Mouse (Mus musculus): Measurements from ENCODE around the gene Dhrs1.
A peak's percentile ranks its signal among the peaks of the same experiment; 100 is the strongest.

The Dhrs1 gene

GRCm38 (mm10) chr14:55745180-55745860, at the start of gene Dhrs1, which contains the start of gene Nop9:
Gene Dhrs1 (minus strand): TSS chr14:55745690.
Gene Nop9 (plus strand): TSS chr14:55745693.
- peak; percentile 88 to 91 for DNase-seq (ENCODE audit: low spot score in 2 of 2)

DNA sequence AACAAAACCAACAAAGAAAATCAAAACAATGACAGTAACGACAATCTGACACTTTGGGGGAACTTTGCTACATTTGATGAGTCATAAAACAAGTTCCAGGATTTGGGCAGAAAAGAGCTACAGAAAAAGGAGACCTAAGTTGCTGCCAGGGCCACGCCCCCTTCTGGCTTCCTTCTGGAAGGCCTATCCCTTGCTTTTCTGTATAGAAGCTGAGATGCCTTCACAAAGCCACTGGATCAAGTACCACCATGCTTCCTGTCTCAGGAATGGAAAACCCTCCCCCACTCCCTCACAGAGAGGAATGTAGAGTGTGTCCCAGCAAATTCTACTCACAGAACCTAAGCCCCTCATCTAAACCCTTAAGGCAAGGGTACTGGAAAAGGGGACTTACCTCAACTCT, 48.5 kb upstream of the Dhrs1 start:
- peak in 1 of 2 experiments; percentile 22 for DNase-seq (ENCODE audit: low spot score in 2 of 2)

DNA sequence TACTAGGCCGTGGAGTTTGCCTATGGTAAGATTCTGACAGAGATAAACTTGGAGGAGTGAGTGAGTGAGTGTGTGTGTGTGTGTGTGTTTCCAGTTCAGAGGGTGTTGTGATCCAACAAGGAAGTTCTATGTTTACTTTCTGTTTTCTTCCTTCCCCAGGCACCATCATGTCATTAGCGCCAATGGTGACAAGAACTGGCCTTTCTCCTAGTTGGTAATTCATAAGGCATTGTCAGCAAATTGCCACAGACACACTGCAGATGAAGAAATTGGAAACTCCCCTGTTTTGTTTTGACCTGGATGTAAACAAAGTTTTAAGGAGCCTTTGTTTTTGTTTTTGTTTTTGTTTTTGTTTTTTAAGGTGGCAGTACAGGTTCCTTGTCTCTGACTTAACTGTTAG, 48.0 kb upstream of the Dhrs1 start:
- no peak for DNase-seq (ENCODE audit: low spot score in 2 of 2)

- peak; percentile 62 to 63 for DNase-seq (ENCODE audit: low spot score in 2 of 2)
Measured at GRCm38 (mm10) chr14:55788256-55789050, 43.0 kb upstream of the Dhrs1 start, which contains the start of gene Ripk3. Gene Ripk3 (minus strand): TSS chr14:55788865.

- DNase-seq (ENCODE audit: low spot score in 2 of 2): peak in 1 of 2 experiments; percentile 0
Measured at GRCm38 (mm10) chr14:55787731-55788130, 42.2 kb upstream of the Dhrs1 start.

- DNase-seq (ENCODE audit: low spot score in 2 of 2): peak; percentile 0
Measured at GRCm38 (mm10) chr14:55785195-55785594, 39.7 kb upstream of the Dhrs1 start.

DNA sequence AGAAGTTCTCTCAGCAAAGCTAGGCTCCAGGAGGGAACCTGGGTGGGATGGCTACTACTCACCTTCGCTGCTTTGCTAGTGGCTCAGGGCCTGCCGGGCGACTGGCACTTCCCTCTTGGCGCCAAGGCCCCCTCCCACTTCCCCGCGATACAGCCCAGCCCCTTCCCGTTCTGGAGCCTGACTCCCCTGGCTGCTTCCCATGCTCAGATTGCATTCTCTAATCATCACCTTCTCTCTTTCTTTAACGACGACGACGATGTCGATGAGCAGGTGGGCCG, 38.4 kb upstream of the Dhrs1 start, which contains the start of gene Adcy4:
Adcy4 (minus strand) TSS at position 138 of the 278 bp plus-strand sequence.
- peak; percentile 45 to 65 for DNase-seq (ENCODE audit: low spot score in 2 of 2)

DNA sequence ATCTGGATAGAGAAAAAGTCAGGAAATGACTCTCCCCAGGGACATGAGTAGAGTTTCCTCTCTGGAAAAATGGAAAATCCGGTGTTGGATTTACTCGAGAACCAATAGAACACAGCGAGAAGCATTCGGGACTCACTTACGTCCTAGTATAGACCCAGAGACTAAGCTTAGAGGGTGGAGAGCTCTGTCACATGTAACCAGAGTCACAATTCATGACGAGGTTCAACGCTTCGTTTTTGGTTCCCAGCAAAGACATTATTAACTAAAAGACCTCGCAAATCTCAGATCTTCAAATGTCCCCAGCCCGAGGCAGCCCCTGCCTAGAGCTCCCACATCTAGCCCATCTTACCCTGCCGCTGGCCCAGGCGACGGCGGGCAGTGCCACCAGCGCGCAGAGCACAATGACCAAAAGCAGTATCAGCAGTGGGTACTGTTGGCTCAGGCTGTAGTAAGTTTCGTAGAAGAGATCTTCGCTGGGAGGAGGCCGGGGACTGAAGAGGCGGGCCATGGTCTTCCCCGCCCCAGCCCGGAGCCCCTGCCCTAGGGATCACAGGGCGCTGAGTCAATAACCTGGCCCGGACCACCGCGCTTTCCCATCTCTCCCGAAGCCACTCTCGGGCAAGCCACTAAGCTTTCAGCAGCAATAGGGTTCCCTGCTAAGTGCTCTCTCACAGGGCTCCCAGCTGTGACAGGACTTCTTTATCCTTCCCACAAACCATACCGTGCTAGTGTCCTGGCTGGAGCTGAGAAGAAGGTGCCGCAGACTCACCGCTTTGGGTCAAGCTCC, 37.9 kb upstream of the Dhrs1 start:
- DNase-seq (ENCODE audit: low spot score in 2 of 2): peak; percentile 85 to 89

- peak in 1 of 2 experiments; percentile 4 for DNase-seq (ENCODE audit: low spot score in 2 of 2)
Measured at GRCm38 (mm10) chr14:55782361-55782960, 37.0 kb upstream of the Dhrs1 start.

DNA sequence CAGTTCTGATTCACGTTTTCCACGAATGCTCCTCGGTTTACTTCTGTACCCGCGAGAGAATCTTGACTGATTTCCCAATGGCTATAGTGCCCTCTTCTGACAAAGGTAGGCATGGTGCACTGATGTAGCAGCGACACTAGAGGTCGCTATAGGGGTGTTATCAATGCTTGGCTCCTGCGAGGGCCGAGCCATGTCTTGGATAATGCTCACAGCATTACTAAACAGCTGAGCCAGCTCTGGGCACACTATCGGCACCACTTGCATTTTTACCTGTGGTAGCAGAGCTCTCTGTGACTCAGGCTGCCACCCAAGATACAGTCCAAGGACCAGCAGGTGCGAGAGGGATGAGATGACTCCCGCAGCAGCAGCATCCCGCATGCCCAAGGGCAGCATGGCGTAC, 35.8 kb upstream of the Dhrs1 start:
- peak; percentile 67 to 75 for DNase-seq (ENCODE audit: low spot score in 2 of 2)

DNA sequence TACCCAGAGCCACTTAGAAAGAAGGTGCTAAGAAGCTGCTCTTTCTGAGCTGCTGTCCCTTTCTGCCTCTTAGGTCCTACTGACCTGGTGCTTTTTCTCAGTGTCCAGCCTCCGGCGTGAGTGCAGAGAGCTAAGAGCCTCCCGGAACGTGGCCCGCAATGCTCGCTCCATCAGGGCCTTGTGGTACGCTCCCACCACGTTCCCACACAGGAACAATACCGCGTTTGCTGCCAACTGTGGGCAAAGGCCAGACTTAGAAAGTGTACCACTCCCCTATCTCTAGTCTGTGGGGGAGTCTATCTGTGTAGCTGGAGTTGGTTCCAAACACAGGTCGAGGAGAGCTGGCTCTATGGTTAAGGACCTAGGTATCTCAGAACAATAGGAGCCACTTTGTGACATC, 35.2 kb upstream of the Dhrs1 start:
- peak in 1 of 2 experiments; percentile 2 for DNase-seq (ENCODE audit: low spot score in 2 of 2)

DNA sequence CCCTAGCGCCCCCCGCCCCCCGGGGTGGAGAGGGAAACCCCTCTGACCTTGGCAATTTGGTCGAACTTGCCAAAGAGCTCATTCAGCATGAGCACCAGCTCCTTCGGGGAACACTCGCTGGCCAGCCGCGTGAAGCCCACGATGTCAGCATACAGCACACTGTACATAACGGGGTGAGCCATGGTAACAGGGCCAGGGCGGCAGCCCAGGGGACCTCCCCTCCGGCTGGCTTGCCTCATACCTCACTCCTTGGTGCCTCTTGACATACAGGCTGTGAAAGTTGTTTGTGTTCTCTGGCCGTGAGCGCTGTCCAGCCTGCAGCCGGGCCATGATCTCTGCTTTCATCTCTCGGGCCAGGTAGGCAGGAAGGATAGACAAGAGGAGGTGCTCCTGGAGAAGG, 34.2 kb upstream of the Dhrs1 start:
- DNase-seq (ENCODE audit: low spot score in 2 of 2): peak in 1 of 2 experiments; percentile 0

- DNase-seq (ENCODE audit: low spot score in 2 of 2): no peak
Measured at GRCm38 (mm10) chr14:55778686-55779085, 33.2 kb upstream of the Dhrs1 start.

- DNase-seq (ENCODE audit: low spot score in 2 of 2): no peak
Measured at GRCm38 (mm10) chr14:55777806-55778205, 32.3 kb upstream of the Dhrs1 start.

DNA sequence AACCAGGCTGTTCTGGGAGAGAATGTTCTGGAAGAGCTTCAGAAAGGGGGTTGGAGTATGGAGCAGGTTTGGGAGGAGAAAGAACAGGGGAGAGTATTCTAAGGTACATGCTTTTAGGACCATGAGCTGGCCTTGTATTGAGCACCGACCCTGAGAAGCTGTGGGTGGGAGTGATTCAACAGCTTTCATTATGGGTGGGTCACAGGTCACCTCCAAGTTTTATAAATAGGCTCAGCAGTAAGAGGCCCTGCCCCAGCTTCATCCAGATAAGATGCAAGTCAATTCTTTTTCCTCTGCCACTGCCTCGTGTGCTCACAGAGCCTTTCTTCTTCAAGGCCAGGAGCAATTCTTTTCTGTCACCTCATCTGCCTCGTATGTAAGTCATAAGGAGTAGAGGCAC, 31.7 kb upstream of the Dhrs1 start:
- no peak for DNase-seq (ENCODE audit: low spot score in 2 of 2)

DNA sequence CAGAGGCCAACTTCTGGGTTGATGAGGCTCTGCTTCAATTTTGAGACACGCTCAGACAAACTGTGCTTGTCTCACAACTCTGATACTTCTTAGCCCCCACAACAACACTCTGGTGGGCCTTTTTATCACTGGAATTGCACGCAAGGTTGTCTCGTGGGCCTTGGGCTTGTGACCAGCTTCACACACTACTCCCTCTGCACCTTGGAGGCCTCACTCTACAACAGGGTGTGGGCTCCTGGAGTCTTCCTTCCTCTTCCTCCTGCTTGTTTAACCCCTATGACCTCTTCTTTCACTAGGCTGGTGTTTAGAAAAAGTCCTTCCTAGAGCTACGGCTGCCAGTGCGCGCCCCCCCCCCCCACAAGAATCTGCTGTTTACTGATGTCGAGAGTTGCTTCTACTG, 31.2 kb upstream of the Dhrs1 start:
- no peak for DNase-seq (ENCODE audit: low spot score in 2 of 2)

GRCm38 (mm10) chr14:55769087-55769703, 23.7 kb upstream of the Dhrs1 start:
- no peak for DNase-seq (ENCODE audit: low spot score in 2 of 2)

- DNase-seq (ENCODE audit: low spot score in 2 of 2): no peak
Measured at GRCm38 (mm10) chr14:55768555-55768954, 23.1 kb upstream of the Dhrs1 start.

GRCm38 (mm10) chr14:55767519-55768414, 22.3 kb upstream of the Dhrs1 start:
- peak in 1 of 2 experiments; percentile 56 for DNase-seq (ENCODE audit: low spot score in 2 of 2)

GRCm38 (mm10) chr14:55765696-55766095, 20.2 kb upstream of the Dhrs1 start, which contains the start of gene Ltb4r1:
Gene Ltb4r1 (plus strand): TSS chr14:55765962.
- no peak for DNase-seq (ENCODE audit: low spot score in 2 of 2)

Data from heart, adult 9 months (tissue).